Mouse (Mus musculus) forebrain, postnatal 0 days (tissue): ENCODE measurements around the gene Llph. TPM values are rescaled to one million over a fixed set of nuclear protein-coding genes. Genes with fewer than 3 reads are reported as not detected.
A peak's percentile ranks its signal among the peaks of the same experiment; 100 is the strongest.

Experiments used
- ATAC-seq: fragments of 200-750 bp; cut with Nextera tagmentation; 2 replicates; pipeline ENCODE4 v1.8.0; 2017; ENCODE audit warnings: mild to moderate bottlenecking, moderate library complexity
- DNase-seq: peaks from one replicate; pipeline ENCODE4 v3.0.0-alpha.2; 2015
- H3K27ac ChIP-seq: fragments of 300-500 bp; sonication (generic); 2 replicates; pipeline ENCODE4 v1.5.1; 2014; ENCODE audit warnings: low read depth, mild to moderate bottlenecking, antibody characterized with exemption, low read length, moderate library complexity, mixed read lengths
- H3K27me3 ChIP-seq: fragments of 300-500 bp; sonication (generic); 2 replicates; pipeline ENCODE4 v1.6.1; 2014; ENCODE audit warnings: mild to moderate bottlenecking, low read length, mixed read lengths; ENCODE audit not compliant: insufficient read depth
- H3K36me3 ChIP-seq: fragments of 300-500 bp; sonication (generic); 2 replicates; pipeline ENCODE4 v1.6.1; 2014; ENCODE audit warnings: mild to moderate bottlenecking, moderate library complexity; ENCODE audit not compliant: insufficient read depth
- H3K4me1 ChIP-seq: fragments of 300-500 bp; sonication (generic); 2 replicates; pipeline ENCODE4 v1.6.1; 2014; ENCODE audit warnings: antibody characterized with exemption; ENCODE audit not compliant: insufficient read depth
- H3K4me2 ChIP-seq: fragments of 300-500 bp; sonication (generic); 2 replicates; pipeline ENCODE4 v1.6.1; 2014; ENCODE audit warnings: low read depth, mild to moderate bottlenecking, moderate library complexity
- H3K4me3 ChIP-seq: fragments of 300-500 bp; sonication (generic); 2 replicates; pipeline ENCODE4 v1.5.1; 2014; ENCODE audit warnings: low read depth, low read length, mixed read lengths
- H3K9ac ChIP-seq: fragments of 300-500 bp; sonication (generic); 2 replicates; pipeline ENCODE4 v1.6.1; 2014; ENCODE audit warnings: mild to moderate bottlenecking
- H3K9me3 ChIP-seq: fragments of 300-500 bp; sonication (generic); 2 replicates; pipeline ENCODE4 v1.6.1; 2016; ENCODE audit warnings: low read length
- CTCF ChIP-seq: sonication (generic); IDR thresholded peaks from 2 replicates; pipeline ENCODE4 v1.5.1; 2016; ENCODE audit warnings: antibody characterized with exemption, control low read depth, low read depth
- WGBS: fragments of 180-500 bp; shearing (Covaris S2); extraction: QIAGEN DNeasy Blood & Tissue Kit; methylation state at CpG from one replicate; pipeline ENCODE4 v1.1.7; 2014; 5-methylcytosine and 5-hydroxymethylcytosine counted together
- polyA plus RNA-seq: library from polyadenylated mRNA; unstranded; fragments of >200 nt; fragmentation: Nextera tagmentation; extraction: Ambion mirVana; gene quantifications from 2 replicates; pipeline ENCODE4 v1.2.1, GENCODE M21; 2015
- total RNA-seq: library from RNA; depleted of rRNA; stranded (reverse); fragments of >200 nt; gene quantifications from 2 replicates; pipeline ENCODE4 v1.2.3, GENCODE M21; 2014

Gene Llph
- total and polyA plus RNA-seq, 2 experiments from 2014 or later: 22.1 to 42.1 TPM

DNA sequence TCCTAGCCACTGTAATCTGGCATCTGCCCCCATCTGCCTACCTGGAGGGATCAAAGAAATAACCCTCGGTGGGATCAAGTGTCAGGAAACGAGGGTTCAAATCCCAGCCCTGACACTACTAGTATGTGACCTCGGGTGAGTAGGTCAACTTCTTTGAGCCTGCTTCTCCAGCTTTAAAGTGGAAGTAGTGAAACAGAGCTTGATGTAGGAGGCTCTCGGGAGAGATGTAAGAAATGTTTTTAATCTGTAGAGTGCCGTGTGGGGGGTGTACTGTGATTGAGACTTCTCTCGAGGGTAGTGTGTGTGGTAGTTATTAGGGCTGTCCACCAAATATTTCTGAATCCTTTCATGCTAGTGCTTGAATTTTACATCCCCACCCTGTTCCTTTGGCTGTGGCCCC lies 15.6 kb downstream of the Llph start:
- TF ChIP-seq CTCF: no peak
- Histone ChIP-seq H3K4me2 (no peak overlapping the region), H3K27me3 (no peaks in the 10 kb centered on the region), H3K27ac (no peak overlapping the region), H3K9ac (no peak overlapping the region), H3K4me3 (no peak overlapping the region), H3K9me3 (no peaks in the 10 kb centered on the region), H3K36me3 (no peaks in the 10 kb centered on the region), H3K4me1 (no peaks in the 10 kb centered on the region)
- no peak for DNase-seq
- WGBS: 72% methylated on average over 6 of the region's 6 CpGs
- ATAC-seq: no peak

DNA sequence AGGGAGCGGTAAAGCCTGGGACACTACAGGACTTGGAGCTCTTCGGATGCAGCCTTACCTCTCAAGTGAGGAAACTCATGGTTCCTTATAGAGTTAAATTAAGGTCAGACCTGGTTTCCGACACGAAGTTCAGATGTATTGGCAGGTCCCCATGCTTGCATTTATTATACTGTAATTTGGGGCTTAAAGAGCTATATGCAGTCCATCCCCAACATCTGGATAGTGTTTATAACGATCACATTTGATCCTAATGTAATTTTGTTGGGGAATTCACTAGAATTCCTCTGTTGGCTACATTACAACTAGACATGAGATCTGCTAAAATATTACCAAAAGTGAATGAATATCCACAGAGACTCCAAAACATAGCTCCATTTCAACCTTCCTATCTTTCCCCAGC lies 18.8 kb downstream of the Llph start:
- WGBS: 82% methylated on average over 5 of the region's 5 CpGs
- Histone ChIP-seq H3K9ac (no peak overlapping the region), H3K4me3 (no peak overlapping the region), H3K9me3 (no peaks in the 10 kb centered on the region), H3K36me3 (no peaks in the 10 kb centered on the region), H3K4me2 (no peak overlapping the region), H3K27me3 (no peaks in the 10 kb centered on the region), H3K27ac (no peak overlapping the region), H3K4me1 (no peaks in the 10 kb centered on the region)
- ATAC-seq: no peak
- no peak for DNase-seq
- no peak for TF ChIP-seq CTCF

DNA sequence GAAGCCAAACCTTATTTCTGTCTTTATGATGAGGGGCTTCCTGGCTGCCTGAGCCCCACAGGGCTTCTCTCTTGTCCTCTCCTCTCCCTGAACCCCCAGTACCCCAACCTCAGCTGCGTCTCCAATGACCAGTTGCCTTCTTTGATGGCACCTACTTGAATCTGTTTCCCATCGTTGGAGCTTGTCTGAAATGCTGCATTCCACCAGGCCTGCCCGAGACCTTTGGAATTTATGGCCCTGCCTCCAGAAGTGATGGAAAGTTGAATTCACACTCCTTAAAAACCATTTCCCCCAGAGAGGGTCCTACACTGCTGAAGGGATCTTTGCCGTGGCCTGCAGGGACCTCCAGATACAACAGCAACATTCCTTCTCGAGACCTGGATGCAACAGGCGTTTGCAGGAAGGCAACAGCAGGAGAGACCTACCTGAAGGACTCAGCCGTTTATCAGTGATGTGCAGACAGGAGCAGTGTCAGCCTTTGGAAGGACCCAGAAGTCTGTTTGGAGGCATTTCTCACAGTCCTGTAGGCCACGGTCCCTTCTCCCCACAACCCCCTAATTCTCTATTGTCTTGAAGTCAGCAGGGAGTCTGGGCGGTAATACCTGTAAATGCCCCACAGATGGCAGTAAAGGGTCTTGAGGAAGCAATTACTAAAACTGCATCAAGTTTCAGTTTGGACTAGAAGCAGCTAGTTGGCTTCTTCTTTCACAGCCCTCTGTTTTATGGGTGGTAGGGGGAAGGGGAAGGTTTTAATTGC lies 20.3 kb downstream of the Llph start:
- no peak overlapping the region for H3K4me2 ChIP-seq
- H3K36me3 ChIP-seq: no peaks in the 10 kb centered on the region
- no peak overlapping the region for H3K9ac ChIP-seq
- 46% methylated on average over 9 of the region's 9 CpGs for WGBS
- no peak overlapping the region for H3K4me3 ChIP-seq
- no peaks in the 10 kb centered on the region for H3K4me1 ChIP-seq
- no peak overlapping the region for H3K27ac ChIP-seq
- peak; percentile 77 for TF ChIP-seq CTCF
- H3K9me3 ChIP-seq: no peaks in the 10 kb centered on the region
- DNase-seq: peak; percentile 85
- no peaks in the 10 kb centered on the region for H3K27me3 ChIP-seq
- no peak for ATAC-seq

DNA sequence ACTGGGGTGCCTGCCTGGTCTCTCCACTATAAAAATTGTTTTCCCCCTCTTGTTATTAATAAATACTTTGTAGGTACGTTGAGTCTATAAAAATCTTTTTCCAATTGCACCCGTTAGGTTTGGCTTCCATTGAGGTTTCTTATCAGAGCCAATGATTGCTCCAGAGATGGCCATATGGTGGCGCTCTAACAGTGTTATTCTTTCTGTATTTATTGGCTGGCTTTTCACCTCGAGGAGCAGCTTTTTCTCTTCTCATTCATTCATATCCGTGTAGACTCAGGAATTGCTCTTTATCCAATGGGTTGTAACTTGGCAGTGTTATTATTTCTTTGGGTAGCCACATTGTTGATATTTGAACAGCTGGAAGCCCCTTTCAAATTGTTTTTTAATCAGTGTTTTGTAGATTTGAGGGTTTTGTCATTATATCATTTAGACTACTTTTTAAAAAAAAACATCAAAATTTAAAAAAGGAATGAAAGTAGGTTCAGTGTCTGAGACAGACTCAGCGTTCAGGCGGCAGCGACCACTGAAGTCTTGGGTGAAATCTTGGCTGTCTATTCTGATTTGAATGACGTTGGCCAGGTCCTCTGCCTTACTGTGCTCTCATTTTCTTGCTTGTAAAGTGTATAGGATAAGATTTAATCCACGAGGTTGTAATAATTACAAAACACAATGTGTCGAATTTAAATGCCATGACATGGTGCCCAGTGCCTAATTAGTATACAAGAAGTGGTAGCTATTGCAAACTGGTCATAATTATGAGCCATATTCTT lies 24.2 kb downstream of the Llph start:
- WGBS: 42% methylated on average over 11 of the region's 11 CpGs
- H3K27me3 ChIP-seq: no peaks in the 10 kb centered on the region
- TF ChIP-seq CTCF: peak; percentile 25; the same call in 1 of the 2 replicates
- no peaks in the 10 kb centered on the region for H3K36me3 ChIP-seq
- ATAC-seq (no peak), DNase-seq (peak; percentile 34)
- no peak overlapping the region for H3K4me3 ChIP-seq
- no peak overlapping the region for H3K27ac ChIP-seq
- H3K4me1 ChIP-seq: no peaks in the 10 kb centered on the region
- H3K9me3 ChIP-seq: no peaks in the 10 kb centered on the region
- no peak overlapping the region for H3K9ac ChIP-seq
- no peak overlapping the region for H3K4me2 ChIP-seq

DNA sequence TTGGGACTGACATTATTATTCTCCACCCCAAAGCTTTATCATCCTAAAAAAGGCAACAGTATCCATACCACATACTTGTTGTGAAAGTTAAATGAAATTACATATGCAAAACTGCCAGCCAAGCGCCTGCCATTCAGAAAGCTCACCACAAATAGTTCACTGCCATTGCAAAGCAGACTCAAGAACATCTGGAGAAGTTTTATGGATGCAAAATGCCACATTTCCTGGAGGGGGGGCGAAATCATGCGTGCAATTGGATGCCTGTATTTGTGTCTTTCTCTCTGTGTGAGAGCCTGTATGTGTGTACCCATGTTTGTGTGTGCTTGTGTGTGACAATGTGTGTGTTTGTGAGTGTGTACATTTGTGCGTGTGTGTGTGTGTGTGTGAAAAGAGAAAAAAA lies 24.9 kb downstream of the Llph start:
- no peak overlapping the region for H3K27ac ChIP-seq
- H3K9me3 ChIP-seq: no peaks in the 10 kb centered on the region
- H3K4me3 ChIP-seq: no peak overlapping the region
- TF ChIP-seq CTCF: no peak
- H3K9ac ChIP-seq: no peak overlapping the region
- H3K4me2 ChIP-seq: no peak overlapping the region
- no peaks in the 10 kb centered on the region for H3K4me1 ChIP-seq
- DNase-seq: no peak
- H3K27me3 ChIP-seq: no peaks in the 10 kb centered on the region
- no peaks in the 10 kb centered on the region for H3K36me3 ChIP-seq
- 85% methylated on average over 4 of the region's 4 CpGs for WGBS
- ATAC-seq: no peak

DNA sequence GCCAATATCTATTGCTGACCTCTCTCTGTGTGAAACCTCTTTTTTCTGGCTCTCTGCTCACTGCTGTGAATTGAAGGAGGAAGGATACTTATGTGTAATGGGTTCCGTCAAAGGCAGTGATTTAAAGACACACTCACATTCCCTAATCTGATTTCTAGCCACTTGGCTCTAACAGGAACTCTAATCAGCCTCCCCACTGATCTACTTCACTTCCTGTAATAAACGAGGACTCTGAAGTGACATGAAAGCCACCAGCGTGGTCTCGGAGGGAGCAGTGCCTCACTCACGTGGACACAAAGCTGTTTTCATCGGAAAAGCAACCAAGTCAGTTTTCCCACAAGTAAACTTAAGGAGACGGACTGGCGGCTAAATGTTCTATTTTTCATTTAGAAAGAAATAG lies 25.9 kb downstream of the Llph start:
- Histone ChIP-seq H3K27me3 (no peaks in the 10 kb centered on the region), H3K27ac (no peak overlapping the region), H3K9ac (no peak overlapping the region), H3K4me3 (no peak overlapping the region), H3K4me1 (no peaks in the 10 kb centered on the region), H3K4me2 (no peak overlapping the region), H3K9me3 (no peaks in the 10 kb centered on the region), H3K36me3 (no peaks in the 10 kb centered on the region)
- WGBS: 36% methylated on average over 8 of the region's 8 CpGs
- DNase-seq (no peak), ATAC-seq (no peak)
- no peak for TF ChIP-seq CTCF

DNA sequence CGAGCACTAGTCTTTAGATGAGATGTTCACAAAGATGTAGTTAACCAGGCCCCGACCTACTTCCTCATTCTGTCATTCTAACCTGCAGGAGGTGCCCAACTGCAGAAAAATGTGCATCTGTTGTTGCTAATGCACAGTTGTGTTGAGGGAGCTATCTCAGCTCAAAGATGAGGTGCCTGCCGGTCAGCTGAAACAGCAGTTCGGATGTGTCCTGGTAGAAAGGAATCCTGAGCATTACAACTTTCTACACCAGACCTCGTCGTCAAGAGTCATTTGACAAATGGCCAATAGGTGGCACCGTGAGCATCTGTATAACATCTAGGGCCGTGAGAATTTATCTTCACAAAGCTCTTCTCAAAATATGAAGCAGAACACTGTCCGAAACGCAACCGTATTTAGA lies 30.4 kb downstream of the Llph start:
- 25% methylated on average over 11 of the region's 11 CpGs for WGBS
- peak; percentile 62; the same call in 1 of the 2 replicates for ATAC-seq
- H3K4me3 ChIP-seq: no peak overlapping the region

More for the DNA sequence above, 30.4 kb downstream of the Llph start:
- Histone ChIP-seq H3K4me1 (no peaks in the 10 kb centered on the region), H3K36me3 (no peaks in the 10 kb centered on the region), H3K27ac (no peak overlapping the region), H3K4me2 (no peak overlapping the region), H3K9me3 (no peaks in the 10 kb centered on the region), H3K9ac (no peak overlapping the region), H3K27me3 (no peaks in the 10 kb centered on the region)
- TF ChIP-seq CTCF: peak; percentile 75
- peak; percentile 82 for DNase-seq
